Mouse (Mus musculus): Measurements from ENCODE around the gene Cldn15.
"Not testable (repeated sequence)": the region's sequence is repeated elsewhere in the genome, so short reads cannot be mapped to it uniquely, and the experiment has no call there.

Cldn15 gene

GRCm38 (mm10) chr5:136966331-136966730 is at the start of gene Cldn15:
Gene Cldn15 (plus strand): TSS chr5:136966616.
- DNase-seq (ENCODE audit: low spot score in 2 of 2), result no peak

GRCm38 (mm10) chr5:136917613-136918242 is 48.7 kb upstream of the Cldn15 start:
- DNase-seq (ENCODE audit: low spot score in 2 of 2), result no peak

- peak; percentile 38 to 63 for DNase-seq (ENCODE audit: low spot score in 2 of 2)
Observed at GRCm38 (mm10) chr5:136918655-136919472, 47.6 kb upstream of the Cldn15 start.

- DNase-seq (ENCODE audit: low spot score in 2 of 2), result peak in 1 of 2 experiments; percentile 9
Observed at GRCm38 (mm10) chr5:136919546-136920301, 46.7 kb upstream of the Cldn15 start.

GRCm38 (mm10) chr5:136922830-136923229 is 43.6 kb upstream of the Cldn15 start:
- no peak for DNase-seq (ENCODE audit: low spot score in 2 of 2)

- no peak for DNase-seq (ENCODE audit: low spot score in 2 of 2)
Observed at GRCm38 (mm10) chr5:136923751-136924478, 42.5 kb upstream of the Cldn15 start.

GRCm38 (mm10) chr5:136929073-136929472 is 37.3 kb upstream of the Cldn15 start:
- peak; percentile 58 to 78 for DNase-seq (ENCODE audit: low spot score in 2 of 2)

- DNase-seq (ENCODE audit: low spot score in 2 of 2), result no peak
Observed at GRCm38 (mm10) chr5:136931896-136932295, 34.5 kb upstream of the Cldn15 start.

GRCm38 (mm10) chr5:136932956-136933355 is 33.5 kb upstream of the Cldn15 start:
- DNase-seq (ENCODE audit: low spot score in 2 of 2), result no peak

GRCm38 (mm10) chr5:136933930-136934329 is 32.5 kb upstream of the Cldn15 start:
- DNase-seq (ENCODE audit: low spot score in 2 of 2), result no peak

- no peak for DNase-seq (ENCODE audit: low spot score in 2 of 2)
Observed at GRCm38 (mm10) chr5:136935905-136936695, 30.3 kb upstream of the Cldn15 start.

- DNase-seq (ENCODE audit: low spot score in 2 of 2), result no peak
Observed at GRCm38 (mm10) chr5:136936750-136937149, 29.7 kb upstream of the Cldn15 start.

- no peak for DNase-seq (ENCODE audit: low spot score in 2 of 2)
Observed at GRCm38 (mm10) chr5:136937621-136938020, 28.8 kb upstream of the Cldn15 start.

GRCm38 (mm10) chr5:136939284-136939683 is 27.1 kb upstream of the Cldn15 start:
- DNase-seq (ENCODE audit: low spot score in 2 of 2), result peak in 1 of 2 experiments; percentile 35

- DNase-seq (ENCODE audit: low spot score in 2 of 2), result not testable (repeated sequence)
Observed at GRCm38 (mm10) chr5:136940029-136940428, 26.4 kb upstream of the Cldn15 start.

- no peak for DNase-seq (ENCODE audit: low spot score in 2 of 2)
Observed at GRCm38 (mm10) chr5:136940845-136941560, 25.4 kb upstream of the Cldn15 start.

GRCm38 (mm10) chr5:136942781-136943180 is 23.6 kb upstream of the Cldn15 start:
- no peak for DNase-seq (ENCODE audit: low spot score in 2 of 2)

GRCm38 (mm10) chr5:136943382-136943781 is 23.0 kb upstream of the Cldn15 start:
- no peak for DNase-seq (ENCODE audit: low spot score in 2 of 2)

- DNase-seq (ENCODE audit: low spot score in 2 of 2), result no peak
Observed at GRCm38 (mm10) chr5:136945084-136945483, 21.3 kb upstream of the Cldn15 start.

GRCm38 (mm10) chr5:136947874-136948273 is 18.5 kb upstream of the Cldn15 start:
- DNase-seq (ENCODE audit: low spot score in 2 of 2), result no peak

Data from thymus, postnatal 10 days (tissue).